Mouse (Mus musculus): ENCODE data around the gene Uchl5.

GRCm38 (mm10) chr1:143733914-143734410 lies 43.1 kb upstream of the Uchl5 start:
- TF ChIP-seq CTCF (IDR thresholded peaks at IDR 0.05; ENCODE audit: insufficient read depth, low read length): no peak
- no peak for TF ChIP-seq POLR2A (IDR thresholded peaks at IDR 0.05; ENCODE audit: borderline replicate concordance, extremely low read depth, low read depth, low read length)

Data from lung, adult 2 months (tissue).